Mouse (Mus musculus) limb, embryonic 11.5 days (tissue): ENCODE measurements at regions not wholly inside any gene's neighbourhood (a gene's known extent, or its start where the extent isn't known, plus 50 kb on each side); places are given as distances from the start of the nearest gene placed in this dataset.
A peak's percentile ranks its signal among the peaks of the same experiment; 100 is the strongest.

Source experiments
- ATAC-seq: fragments of 200-750 bp; cut with Nextera tagmentation; 2 replicates; pipeline ENCODE4 v1.8.0; 2017; ENCODE audit warnings: low read depth; ENCODE audit not compliant: insufficient number of reproducible peaks, low FRiP score, low TSS enrichment
- DNase-seq: peaks from one replicate; pipeline ENCODE4 v3.0.0-alpha.2; 2015; ENCODE audit warnings: low spot score
- H3K27ac ChIP-seq: fragments of 300-500 bp; sonication (generic); replicated peaks from 2 replicates; pipeline ENCODE4 v1.5.1; 2014; ENCODE audit warnings: low read depth, mild to moderate bottlenecking, low read length
- H3K27me3 ChIP-seq: fragments of 300-500 bp; sonication (generic); 2 replicates; pipeline ENCODE4 v1.6.1; 2014; ENCODE audit warnings: mild to moderate bottlenecking, low read length, mixed read lengths; ENCODE audit not compliant: control insufficient read depth, insufficient read depth
- H3K36me3 ChIP-seq: fragments of 300-500 bp; sonication (generic); 2 replicates; pipeline ENCODE4 v1.6.1; 2014; ENCODE audit warnings: mild to moderate bottlenecking, low read length, moderate library complexity, mixed read lengths; ENCODE audit not compliant: control insufficient read depth, insufficient read depth
- H3K4me1 ChIP-seq: fragments of 300-500 bp; sonication (generic); 2 replicates; pipeline ENCODE4 v1.6.1; 2014; ENCODE audit warnings: low read length, mixed read lengths; ENCODE audit not compliant: control insufficient read depth, insufficient read depth
- H3K4me2 ChIP-seq: fragments of 300-500 bp; sonication (generic); 2 replicates; pipeline ENCODE4 v1.6.1; 2014; ENCODE audit warnings: low read depth, mild to moderate bottlenecking, moderate library complexity; ENCODE audit not compliant: severe bottlenecking
- H3K4me3 ChIP-seq: fragments of 300-500 bp; sonication (generic); 2 replicates; pipeline ENCODE4 v1.5.1; 2014; ENCODE audit warnings: low read depth, low read length
- H3K9ac ChIP-seq: fragments of 300-500 bp; sonication (generic); 2 replicates; pipeline ENCODE4 v1.6.1; 2014; ENCODE audit warnings: mild to moderate bottlenecking, low read length
- H3K9me3 ChIP-seq: fragments of 300-500 bp; sonication (generic); 2 replicates; pipeline ENCODE4 v1.6.1; 2016; ENCODE audit warnings: low read length; ENCODE audit not compliant: control insufficient read depth
- WGBS: fragments of 180-500 bp; shearing (Covaris S2); extraction: QIAGEN DNeasy Blood & Tissue Kit; methylation state at CpG from one replicate; pipeline ENCODE4 v1.1.7; 2014; 5-methylcytosine and 5-hydroxymethylcytosine counted together

- Histone ChIP-seq H3K4me3 (no peak overlapping the region), H3K27me3 (no peaks in the 10 kb centered on the region), H3K36me3 (no peaks in the 10 kb centered on the region), H3K4me2 (no peak overlapping the region), H3K9ac (no peak overlapping the region), H3K4me1 (peaks cover 17% of the 10 kb centered on the region), H3K9me3 (no peaks in the 10 kb centered on the region), H3K27ac (no peak overlapping the region)
- WGBS = 22% methylated on average over 9 of the region's 9 CpGs
- ATAC-seq = 0 out of 2 replicates have a peak, but pooled peaks have one; percentile 21
- DNase-seq = no peak
Measured at GRCm38 (mm10) chr6:51708668-51709339, 185.1 kb downstream of the Snx10 start.

DNA sequence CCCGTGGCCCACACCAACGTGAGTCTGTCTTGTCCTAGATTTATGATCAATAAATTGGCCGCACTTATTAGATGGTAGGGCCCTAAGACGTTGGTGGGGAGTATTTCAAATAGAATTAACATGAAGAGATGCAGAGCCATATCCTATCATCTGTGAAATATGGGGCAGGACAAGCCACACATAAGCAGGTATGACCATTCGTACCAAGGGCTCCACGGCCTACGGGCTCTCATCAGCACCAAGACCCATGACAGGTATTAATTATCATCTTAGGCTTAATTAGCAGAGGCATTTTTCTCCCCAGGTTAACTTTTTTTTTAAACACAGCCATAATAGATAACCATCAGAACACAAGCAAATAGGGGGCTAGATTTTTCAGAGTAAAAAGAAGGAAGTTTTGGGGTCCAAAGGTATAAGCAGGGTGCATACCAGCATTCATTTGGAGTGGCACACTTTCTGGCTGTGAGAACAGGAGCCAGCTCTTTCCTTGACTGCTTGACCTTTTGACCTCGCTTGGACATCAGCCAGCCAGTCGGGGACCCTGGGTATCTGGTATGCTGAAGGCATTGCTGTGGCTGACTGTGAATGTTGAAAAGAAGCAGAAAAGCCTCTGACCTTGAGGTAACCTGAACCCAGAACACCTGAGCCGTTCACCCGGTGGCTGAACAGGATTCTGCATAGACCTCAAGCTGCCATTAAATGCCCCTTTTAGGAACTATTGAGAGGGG, 185.8 kb downstream of the Snx10 start:
- no peak overlapping the region; the same call in 1 of the 2 replicates for H3K4me2 ChIP-seq
- H3K36me3 ChIP-seq = no peaks in the 10 kb centered on the region
- no peaks in the 10 kb centered on the region for H3K9me3 ChIP-seq
- peaks cover 17% of the 10 kb centered on the region for H3K4me1 ChIP-seq
- no peak overlapping the region for H3K27ac ChIP-seq
- H3K27me3 ChIP-seq = no peaks in the 10 kb centered on the region
- H3K4me3 ChIP-seq = no peak overlapping the region
- DNase-seq (peak; percentile 56), ATAC-seq (0 out of 2 replicates have a peak, but pooled peaks have one; percentile 26)
- WGBS = 20% methylated on average over 11 of the region's 11 CpGs
- no peak overlapping the region for H3K9ac ChIP-seq

- DNase-seq = peak; percentile 67
- ATAC-seq = no peak
- H3K27ac ChIP-seq = no peak overlapping the region
- no peak overlapping the region for H3K4me2 ChIP-seq
- no peaks in the 10 kb centered on the region for H3K36me3 ChIP-seq
- WGBS = 30% methylated on average over 5 of the region's 5 CpGs
- H3K9ac ChIP-seq = no peak overlapping the region
- H3K9me3 ChIP-seq = no peaks in the 10 kb centered on the region
- H3K4me1 ChIP-seq = peaks cover 19% of the 10 kb centered on the region
- H3K27me3 ChIP-seq = no peaks in the 10 kb centered on the region
- H3K4me3 ChIP-seq = no peak overlapping the region
Measured at GRCm38 (mm10) chr6:51710153-51710552, 186.5 kb downstream of the Snx10 start.

DNA sequence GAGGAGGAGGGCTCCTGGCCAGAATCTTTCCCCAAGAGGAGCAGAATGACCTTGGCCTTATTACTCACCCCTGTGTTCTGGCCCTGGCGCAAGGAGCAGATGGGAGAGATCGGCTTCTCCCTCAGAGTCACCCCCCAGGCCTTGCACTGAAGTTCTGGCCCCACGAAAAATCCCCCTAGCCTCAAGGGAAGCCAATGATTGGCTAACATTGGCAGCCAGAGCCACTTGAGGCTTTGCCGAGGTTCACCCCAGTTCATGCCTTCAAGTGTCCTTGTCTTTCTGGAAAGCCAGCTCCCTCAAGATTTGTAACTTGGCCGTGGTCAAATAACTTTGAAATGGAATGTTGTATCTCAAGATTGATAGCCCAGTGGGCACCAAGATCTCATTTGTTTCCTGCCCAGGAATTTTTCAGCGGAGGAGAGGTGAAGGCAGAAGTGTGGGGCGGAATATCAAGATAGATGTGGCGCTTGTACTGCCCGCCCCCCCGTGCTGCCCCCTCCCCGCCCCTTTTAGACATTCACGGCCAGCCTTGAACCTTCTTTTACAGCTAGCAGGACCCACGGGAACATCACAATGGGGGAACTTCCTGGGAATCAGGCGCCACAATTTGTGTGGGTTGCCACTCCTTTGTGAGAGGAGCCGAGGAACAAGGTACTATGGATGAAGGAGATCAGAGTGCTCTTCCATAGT, 187.4 kb downstream of the Snx10 start:
- ATAC-seq (no peak), DNase-seq (no peak)
- Histone ChIP-seq H3K4me2 (no peak overlapping the region), H3K4me1 (peaks cover 23% of the 10 kb centered on the region), H3K27ac (no peak overlapping the region), H3K4me3 (no peak overlapping the region), H3K9me3 (no peaks in the 10 kb centered on the region), H3K9ac (no peak overlapping the region), H3K36me3 (no peaks in the 10 kb centered on the region), H3K27me3 (no peaks in the 10 kb centered on the region)
- 81% methylated on average over 15 of the region's 15 CpGs for WGBS

DNA sequence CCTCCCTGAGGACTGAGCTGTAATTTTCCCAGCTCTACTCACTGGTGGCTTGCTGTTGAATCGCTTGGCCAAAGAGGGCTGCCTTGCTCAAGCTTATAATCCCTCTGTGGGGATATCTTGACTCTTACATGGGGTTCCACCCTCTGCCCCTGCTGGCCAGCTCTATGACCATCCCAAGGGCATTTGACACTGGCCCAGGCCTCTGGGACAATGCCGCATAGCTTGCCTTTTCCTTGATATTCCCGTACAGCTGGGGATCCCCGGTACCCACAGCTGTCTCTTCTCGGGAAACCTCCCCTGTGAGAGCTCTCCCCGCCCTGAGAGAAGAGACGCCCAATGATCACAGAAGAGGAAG, 187.9 kb downstream of the Snx10 start:
- WGBS = 93% methylated on average over 7 of the region's 7 CpGs

GRCm38 (mm10) chr6:51715158-51715840, 191.6 kb downstream of the Snx10 start:
- WGBS = 35% methylated on average over 8 of the region's 8 CpGs
- Histone ChIP-seq H3K4me3 (no peak overlapping the region), H3K4me2 (no peak overlapping the region), H3K36me3 (no peaks in the 10 kb centered on the region), H3K4me1 (peaks cover 6% of the 10 kb centered on the region), H3K27me3 (no peaks in the 10 kb centered on the region), H3K9ac (no peak overlapping the region), H3K9me3 (no peaks in the 10 kb centered on the region), H3K27ac (no peak overlapping the region)
- peak; percentile 44 for DNase-seq
- no peak for ATAC-seq

More for the DNA sequence above, 187.9 kb downstream of the Snx10 start:
- no peak overlapping the region for H3K9ac ChIP-seq
- no peak overlapping the region for H3K27ac ChIP-seq
- ATAC-seq (no peak), DNase-seq (no peak)
- no peaks in the 10 kb centered on the region for H3K27me3 ChIP-seq
- H3K9me3 ChIP-seq = no peaks in the 10 kb centered on the region
- H3K4me3 ChIP-seq = no peak overlapping the region
- no peak overlapping the region for H3K4me2 ChIP-seq
- H3K4me1 ChIP-seq = peaks cover 23% of the 10 kb centered on the region
- H3K36me3 ChIP-seq = no peaks in the 10 kb centered on the region

GRCm38 (mm10) chr6:51717386-51717785, 193.7 kb downstream of the Snx10 start:
- Histone ChIP-seq H3K4me1 (peaks cover 6% of the 10 kb centered on the region), H3K27me3 (no peaks in the 10 kb centered on the region), H3K36me3 (no peaks in the 10 kb centered on the region), H3K4me3 (no peak overlapping the region), H3K9ac (no peak overlapping the region), H3K4me2 (no peak overlapping the region), H3K27ac (no peak overlapping the region), H3K9me3 (no peaks in the 10 kb centered on the region)
- 88% methylated on average over 7 of the region's 7 CpGs for WGBS
- ATAC-seq (no peak), DNase-seq (no peak)

GRCm38 (mm10) chr6:51720705-51721104, 197.0 kb downstream of the Snx10 start:
- Histone ChIP-seq H3K27ac (no peak overlapping the region), H3K4me3 (no peak overlapping the region), H3K4me1 (no peaks in the 10 kb centered on the region), H3K4me2 (no peak overlapping the region), H3K36me3 (no peaks in the 10 kb centered on the region), H3K9me3 (no peaks in the 10 kb centered on the region), H3K9ac (no peak overlapping the region), H3K27me3 (no peaks in the 10 kb centered on the region)
- no peak for DNase-seq
- no peak for ATAC-seq
- 66% methylated on average over 7 of the region's 7 CpGs for WGBS
